Mouse (Mus musculus): Measurements from ENCODE around the gene Abca5. TPM values are rescaled to one million over a fixed set of nuclear protein-coding genes. Genes with fewer than 3 reads are reported as not detected.

Abca5 gene
- total and polyA plus RNA-seq, 2 experiments from 2014 or later, result 13.7 to 23.0 TPM

DNA sequence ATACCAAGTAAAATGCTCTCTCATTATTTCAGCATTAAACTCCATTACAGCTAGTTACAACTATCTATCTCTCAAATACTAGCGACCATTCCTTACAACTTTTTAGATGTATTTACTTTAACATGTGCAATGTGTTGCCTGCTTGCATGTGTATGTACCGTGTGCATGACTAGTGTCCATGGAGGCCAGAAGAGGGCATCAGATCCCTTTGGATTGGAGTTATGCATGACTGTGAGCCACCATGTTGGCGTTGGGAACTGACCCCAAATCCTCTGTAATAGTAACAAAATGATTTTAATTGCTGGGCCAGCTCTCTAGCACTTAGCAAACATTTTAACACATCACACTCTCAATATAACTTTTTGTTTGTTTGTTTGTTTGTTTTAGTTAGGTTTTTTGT lies 49.1 kb downstream of the Abca5 start:
- ATAC-seq (ENCODE audit: low FRiP score) (no peak), DNase-seq (ENCODE audit: low spot score) (no peak)
- H3K9ac ChIP-seq (replicated peaks; ENCODE audit: low read length, poor library complexity, severe bottlenecking), result no peak overlapping the region
- H3K36me3 ChIP-seq (ENCODE audit: insufficient read depth, low read length), result peaks cover 7% of the 10 kb centered on the region
- no peaks in the 10 kb centered on the region for H3K27me3 ChIP-seq (ENCODE audit: insufficient read depth, low read length)
- H3K4me2 ChIP-seq (ENCODE audit: low read depth, low read length, poor library complexity, severe bottlenecking), result no peak overlapping the region
- H3K9me3 ChIP-seq (ENCODE audit: low read length), result no peaks in the 10 kb centered on the region
- peak; percentile 39 for TF ChIP-seq CTCF (IDR thresholded peaks at IDR 0.05)
- H3K27ac ChIP-seq (ENCODE audit: low read depth, low read length), result no peak overlapping the region
- 87% methylated on average over 3 of the region's 3 CpGs for WGBS
- no peak overlapping the region for H3K4me3 ChIP-seq (ENCODE audit: low read depth, low read length)
- no peaks in the 10 kb centered on the region for H3K4me1 ChIP-seq (ENCODE audit: insufficient read depth, low read length)

DNA sequence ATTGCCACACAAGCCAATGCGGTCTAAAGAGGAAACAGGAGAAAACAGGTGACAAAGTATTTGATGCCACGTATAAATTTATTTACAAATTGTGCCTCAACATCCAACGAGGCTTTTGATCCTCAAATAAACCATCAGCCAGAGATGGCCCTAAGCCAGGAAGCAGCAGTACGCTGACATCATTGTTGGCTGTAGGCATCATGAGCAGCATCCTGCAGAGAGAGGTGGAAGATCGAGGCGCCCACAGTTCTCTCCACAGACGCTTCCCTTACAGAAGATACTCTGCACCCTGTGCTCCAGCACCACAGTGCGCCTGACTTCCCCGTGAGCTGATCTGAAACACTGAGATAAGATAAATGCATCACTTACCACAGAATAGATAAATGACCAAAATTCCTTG lies 49.8 kb downstream of the Abca5 start:
- WGBS, result 77% methylated on average over 9 of the region's 9 CpGs
- Histone ChIP-seq H3K9ac (replicated peaks; ENCODE audit: low read length, poor library complexity, severe bottlenecking) (no peak overlapping the region), H3K36me3 (ENCODE audit: insufficient read depth, low read length) (peaks cover 7% of the 10 kb centered on the region), H3K27ac (ENCODE audit: low read depth, low read length) (no peak overlapping the region), H3K27me3 (ENCODE audit: insufficient read depth, low read length) (no peaks in the 10 kb centered on the region), H3K9me3 (ENCODE audit: low read length) (no peaks in the 10 kb centered on the region), H3K4me2 (ENCODE audit: low read depth, low read length, poor library complexity, severe bottlenecking) (no peak overlapping the region), H3K4me1 (ENCODE audit: insufficient read depth, low read length) (no peaks in the 10 kb centered on the region), H3K4me3 (ENCODE audit: low read depth, low read length) (no peak overlapping the region)
- TF ChIP-seq CTCF (IDR thresholded peaks at IDR 0.05), result no peak
- DNase-seq (ENCODE audit: low spot score), result peak; percentile 46
- no peak for ATAC-seq (ENCODE audit: low FRiP score)

DNA sequence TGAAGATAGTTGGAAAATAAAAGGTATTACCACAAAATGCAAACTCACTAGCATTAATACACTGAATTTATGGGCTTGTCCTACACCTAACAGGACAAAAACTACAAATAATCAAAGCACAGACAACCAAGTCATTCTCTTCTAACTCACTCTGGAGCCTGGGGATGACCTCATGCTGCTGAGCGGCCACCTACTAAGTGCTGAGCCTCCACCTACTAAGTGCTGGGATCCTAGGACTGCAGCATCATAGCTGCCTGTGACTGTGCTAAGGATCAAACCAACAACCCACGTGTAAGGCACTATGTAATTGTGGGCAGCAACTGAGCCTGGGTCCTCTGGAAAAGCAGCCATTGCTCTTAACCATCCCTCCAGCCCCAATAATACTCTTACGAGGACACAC lies 51.2 kb downstream of the Abca5 start:
- no peak for TF ChIP-seq CTCF (IDR thresholded peaks at IDR 0.05)
- ATAC-seq (ENCODE audit: low FRiP score) (no peak), DNase-seq (ENCODE audit: low spot score) (no peak)
- peaks cover 7% of the 10 kb centered on the region for H3K36me3 ChIP-seq (ENCODE audit: insufficient read depth, low read length)
- no peak overlapping the region for H3K27ac ChIP-seq (ENCODE audit: low read depth, low read length)
- H3K9me3 ChIP-seq (ENCODE audit: low read length), result no peaks in the 10 kb centered on the region
- H3K27me3 ChIP-seq (ENCODE audit: insufficient read depth, low read length), result no peaks in the 10 kb centered on the region
- H3K4me2 ChIP-seq (ENCODE audit: low read depth, low read length, poor library complexity, severe bottlenecking), result no peak overlapping the region
- H3K4me1 ChIP-seq (ENCODE audit: insufficient read depth, low read length), result no peaks in the 10 kb centered on the region
- 88% methylated on average over 3 of the region's 3 CpGs for WGBS
- H3K9ac ChIP-seq (replicated peaks; ENCODE audit: low read length, poor library complexity, severe bottlenecking), result no peak overlapping the region
- no peak overlapping the region for H3K4me3 ChIP-seq (ENCODE audit: low read depth, low read length)

DNA sequence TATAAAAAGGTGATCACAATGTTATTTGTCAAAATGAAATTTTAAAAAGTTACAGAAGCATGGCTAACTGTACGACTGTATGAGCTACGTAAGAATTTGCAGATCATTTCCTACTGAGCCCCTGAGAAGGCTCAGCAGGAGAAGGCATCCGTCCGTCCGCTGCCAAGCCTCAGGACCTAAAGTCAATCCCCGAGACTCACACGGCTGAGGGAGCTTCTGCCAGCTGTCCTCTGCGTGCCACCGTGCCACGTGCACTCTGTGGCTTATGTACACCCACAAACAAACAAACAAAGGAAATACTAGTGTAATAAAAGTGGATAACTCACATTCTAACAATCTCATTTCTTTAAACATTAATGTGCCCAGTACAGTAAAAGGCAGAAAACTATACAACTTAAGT lies 52.7 kb downstream of the Abca5 start:
- no peak for TF ChIP-seq CTCF (IDR thresholded peaks at IDR 0.05)
- H3K9ac ChIP-seq (replicated peaks; ENCODE audit: low read length, poor library complexity, severe bottlenecking), result no peak overlapping the region
- H3K4me1 ChIP-seq (ENCODE audit: insufficient read depth, low read length), result no peaks in the 10 kb centered on the region
- 61% methylated on average over 10 of the region's 10 CpGs for WGBS
- H3K9me3 ChIP-seq (ENCODE audit: low read length), result no peaks in the 10 kb centered on the region
- no peaks in the 10 kb centered on the region for H3K27me3 ChIP-seq (ENCODE audit: insufficient read depth, low read length)
- DNase-seq (ENCODE audit: low spot score) (peak; percentile 10), ATAC-seq (ENCODE audit: low FRiP score) (no peak)
- no peak overlapping the region for H3K4me3 ChIP-seq (ENCODE audit: low read depth, low read length)
- H3K27ac ChIP-seq (ENCODE audit: low read depth, low read length), result no peak overlapping the region
- peaks cover 7% of the 10 kb centered on the region; the same call in 1 of the 2 replicates for H3K36me3 ChIP-seq (ENCODE audit: insufficient read depth, low read length)
- H3K4me2 ChIP-seq (ENCODE audit: low read depth, low read length, poor library complexity, severe bottlenecking), result no peak overlapping the region

DNA sequence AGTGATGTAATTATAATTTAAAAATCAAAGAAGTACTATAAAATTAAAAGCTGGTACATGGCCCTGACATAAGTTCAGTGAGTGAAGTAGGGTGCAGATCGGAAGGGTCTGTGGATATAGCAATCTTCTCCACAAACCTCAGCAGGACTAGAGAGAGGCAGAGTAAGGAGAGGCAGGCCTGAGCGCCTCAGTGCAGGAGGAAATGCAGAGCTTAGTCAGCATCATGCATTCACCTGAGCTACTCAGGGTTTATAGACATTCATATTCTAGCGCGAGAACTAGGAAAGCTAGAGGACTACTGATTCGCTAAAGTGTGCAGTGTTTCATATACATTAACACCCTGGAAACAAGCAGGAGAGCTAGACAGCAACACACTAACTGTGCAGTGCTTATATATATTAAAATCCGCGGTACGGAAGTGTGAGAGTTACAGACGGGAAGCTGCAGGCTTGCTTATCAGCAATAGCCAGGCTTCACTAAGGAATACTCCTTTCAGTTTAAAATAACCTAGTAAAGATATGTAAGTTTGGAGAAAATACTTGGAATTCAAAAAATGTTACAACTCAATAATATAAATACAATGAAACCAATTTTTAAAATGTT lies 53.2 kb downstream of the Abca5 start:
- no peak for ATAC-seq (ENCODE audit: low FRiP score)
- TF ChIP-seq CTCF (IDR thresholded peaks at IDR 0.05), result no peak

DNA sequence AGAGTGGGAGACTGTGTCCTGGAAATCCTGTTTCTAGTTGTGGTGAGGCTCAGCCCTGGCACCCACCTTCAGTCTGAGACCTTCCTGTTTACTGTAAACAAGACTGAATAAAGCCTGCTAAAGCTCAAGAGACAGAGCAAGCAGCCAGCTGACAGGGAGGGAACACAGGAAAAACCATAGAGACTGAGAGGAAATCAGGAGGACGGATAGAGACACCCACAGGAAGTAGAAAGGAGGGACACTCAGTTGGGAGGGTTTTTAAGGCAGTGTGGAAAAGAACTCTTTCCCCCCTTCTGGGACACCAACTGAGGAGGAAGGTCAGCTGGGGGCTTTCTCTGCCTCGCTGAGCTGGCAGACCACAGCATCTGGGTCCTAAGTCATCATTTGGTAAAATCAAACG lies 62.7 kb downstream of the Abca5 start:
- 68% methylated on average over 3 of the region's 3 CpGs for WGBS
- no peak for TF ChIP-seq CTCF (IDR thresholded peaks at IDR 0.05)
- no peak overlapping the region for H3K4me3 ChIP-seq (ENCODE audit: low read depth, low read length)

More for the DNA sequence above, 53.2 kb downstream of the Abca5 start:
- H3K4me2 ChIP-seq (ENCODE audit: low read depth, low read length, poor library complexity, severe bottlenecking), result no peak overlapping the region
- H3K9me3 ChIP-seq (ENCODE audit: low read length), result no peaks in the 10 kb centered on the region
- H3K9ac ChIP-seq (replicated peaks; ENCODE audit: low read length, poor library complexity, severe bottlenecking), result no peak overlapping the region
- WGBS, result 88% methylated on average over 9 of the region's 9 CpGs
- H3K4me1 ChIP-seq (ENCODE audit: insufficient read depth, low read length), result no peaks in the 10 kb centered on the region
- H3K36me3 ChIP-seq (ENCODE audit: insufficient read depth, low read length), result peaks cover 7% of the 10 kb centered on the region; the same call in 1 of the 2 replicates
- H3K27me3 ChIP-seq (ENCODE audit: insufficient read depth, low read length), result no peaks in the 10 kb centered on the region
- H3K4me3 ChIP-seq (ENCODE audit: low read depth, low read length), result no peak overlapping the region
- no peak overlapping the region for H3K27ac ChIP-seq (ENCODE audit: low read depth, low read length)
- no peak for DNase-seq (ENCODE audit: low spot score)

More for the DNA sequence above, 62.7 kb downstream of the Abca5 start:
- no peaks in the 10 kb centered on the region for H3K4me1 ChIP-seq (ENCODE audit: insufficient read depth, low read length)
- H3K27ac ChIP-seq (ENCODE audit: low read depth, low read length), result no peak overlapping the region
- ATAC-seq (ENCODE audit: low FRiP score) (no peak), DNase-seq (ENCODE audit: low spot score) (no peak)
- H3K9me3 ChIP-seq (ENCODE audit: low read length), result no peaks in the 10 kb centered on the region
- no peak overlapping the region for H3K4me2 ChIP-seq (ENCODE audit: low read depth, low read length, poor library complexity, severe bottlenecking)
- no peaks in the 10 kb centered on the region for H3K27me3 ChIP-seq (ENCODE audit: insufficient read depth, low read length)
- peaks cover 11% of the 10 kb centered on the region; the same call in 1 of the 2 replicates for H3K36me3 ChIP-seq (ENCODE audit: insufficient read depth, low read length)
- no peak overlapping the region for H3K9ac ChIP-seq (replicated peaks; ENCODE audit: low read length, poor library complexity, severe bottlenecking)

Measured in midbrain, postnatal 0 days (tissue).